Mouse (Mus musculus) embryonic facial prominence, embryonic 11.5 days (tissue): Measurements from ENCODE around the gene Gal3st1. TPM values are rescaled to one million over a fixed set of nuclear protein-coding genes. Genes with fewer than 3 reads are reported as not detected.

ENCODE experiments used
- ATAC-seq: fragments of 200-750 bp; cut with Nextera tagmentation; replicated peaks from 2 replicates; pipeline ENCODE4 v1.8.0; 2017; ENCODE audit warnings: low read depth; ENCODE audit not compliant: insufficient number of reproducible peaks, low FRiP score, low TSS enrichment
- DNase-seq: peaks from one replicate; pipeline ENCODE4 v3.0.0-alpha.2; 2015; ENCODE audit warnings: low spot score
- H3K27ac ChIP-seq: fragments of 300-500 bp; sonication (generic); replicated peaks from 2 replicates; pipeline ENCODE4 v1.5.1; 2014; ENCODE audit warnings: mild to moderate bottlenecking, low read depth, low read length, control low read depth
- H3K27me3 ChIP-seq: fragments of 300-500 bp; sonication (generic); 2 replicates; pipeline ENCODE4 v1.6.1; 2014; ENCODE audit warnings: mild to moderate bottlenecking, low read length, moderate library complexity, mixed read lengths; ENCODE audit not compliant: control insufficient read depth, insufficient read depth
- H3K36me3 ChIP-seq: fragments of 300-500 bp; sonication (generic); replicated peaks from 2 replicates; pipeline ENCODE4 v1.6.1; 2014; ENCODE audit warnings: low read depth, mild to moderate bottlenecking, low read length, moderate library complexity, mixed read lengths; ENCODE audit not compliant: control insufficient read depth, insufficient read depth
- H3K4me1 ChIP-seq: fragments of 300-500 bp; sonication (generic); 2 replicates; pipeline ENCODE4 v1.6.1; 2014; ENCODE audit warnings: low read length, mixed read lengths; ENCODE audit not compliant: control insufficient read depth, insufficient read depth
- H3K4me2 ChIP-seq: fragments of 300-500 bp; sonication (generic); 2 replicates; pipeline ENCODE4 v1.6.1; 2014; ENCODE audit warnings: low read depth, mild to moderate bottlenecking, control low read depth, low read length, moderate library complexity
- H3K4me3 ChIP-seq: fragments of 300-500 bp; sonication (generic); 2 replicates; pipeline ENCODE4 v1.5.1; 2014; ENCODE audit warnings: low read depth, low read length, control low read depth
- H3K9ac ChIP-seq: fragments of 300-500 bp; sonication (generic); replicated peaks from 2 replicates; pipeline ENCODE4 v1.6.1; 2014; ENCODE audit warnings: mild to moderate bottlenecking, control low read depth, low read length
- H3K9me3 ChIP-seq: fragments of 300-500 bp; sonication (generic); replicated peaks from 2 replicates; pipeline ENCODE4 v1.6.1; 2016; ENCODE audit warnings: mild to moderate bottlenecking, low read length, inconsistent platforms, mixed read lengths; ENCODE audit not compliant: control insufficient read depth
- WGBS: fragments of 180-500 bp; shearing (Covaris S2); extraction: QIAGEN DNeasy Blood & Tissue Kit; methylation state at CpG from one replicate; pipeline ENCODE4 v1.1.7; 2014; 5-methylcytosine and 5-hydroxymethylcytosine counted together
- polyA plus RNA-seq: library from polyadenylated mRNA; unstranded; fragments of >200 nt; fragmentation: Nextera tagmentation; extraction: Ambion mirVana; gene quantifications from 2 replicates; pipeline ENCODE4 v1.2.1, GENCODE M21; 2014

The Gal3st1 gene
- polyA plus RNA-seq, 1 experiment from 2014 or later = 0.63 TPM

DNA sequence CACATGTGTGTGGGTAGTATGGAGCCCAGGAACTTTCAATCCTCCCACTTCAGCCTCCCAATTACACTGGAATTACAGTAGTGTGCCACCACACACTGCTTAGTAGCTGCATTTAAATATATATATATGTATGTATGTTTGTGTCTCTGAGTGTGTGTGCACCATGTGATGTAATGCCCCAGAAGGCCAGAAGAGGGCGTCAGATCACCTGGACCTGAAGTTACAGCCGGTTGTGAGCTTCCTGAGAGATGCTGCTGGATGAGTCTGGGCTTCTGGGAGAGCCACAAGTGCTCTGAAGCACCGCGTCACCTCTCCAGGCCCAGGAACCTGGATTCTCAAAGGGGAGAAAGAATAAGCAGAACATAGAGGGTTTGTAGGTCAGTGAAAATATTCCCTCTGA is 45.9 kb downstream of the Gal3st1 start:
- no peaks in the 10 kb centered on the region for H3K36me3 ChIP-seq
- no peak overlapping the region for H3K27ac ChIP-seq
- no peak overlapping the region for H3K4me3 ChIP-seq
- H3K4me1 ChIP-seq = no peaks in the 10 kb centered on the region
- no peaks in the 10 kb centered on the region for H3K9me3 ChIP-seq
- ATAC-seq (no peak), DNase-seq (no peak)
- 68% methylated on average over 4 of the region's 4 CpGs for WGBS
- no peak overlapping the region for H3K4me2 ChIP-seq
- no peaks in the 10 kb centered on the region for H3K27me3 ChIP-seq
- H3K9ac ChIP-seq = no peak overlapping the region

GRCm38 (mm10) chr11:4031126-4031941 is 47.9 kb downstream of the Gal3st1 start, which contains the start of gene Sec14l4:
Gene Sec14l4, plus strand, starts transcription at chr11:4031462.
- no peak for ATAC-seq

DNA sequence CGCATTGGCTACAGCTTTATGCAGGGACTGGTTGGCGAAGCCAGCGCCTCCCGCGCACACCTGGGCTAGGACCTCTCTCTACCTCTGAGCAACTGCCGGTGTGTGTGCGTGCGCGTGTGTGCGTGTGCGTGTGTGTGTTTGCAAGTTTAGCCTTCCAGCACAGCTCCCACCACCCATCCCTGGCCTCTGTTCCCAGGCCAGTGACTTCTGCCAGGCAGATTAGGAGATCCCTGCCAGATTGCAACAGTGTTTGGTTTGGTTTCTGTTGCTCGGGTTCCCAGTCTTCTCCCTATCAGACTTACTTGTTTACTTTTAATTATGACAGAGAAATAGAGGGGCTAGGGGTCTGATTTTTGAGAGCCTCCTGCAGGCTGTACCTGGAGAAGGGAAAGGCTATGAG is 48.5 kb downstream of the Gal3st1 start:
- H3K27me3 ChIP-seq = no peaks in the 10 kb centered on the region
- no peak overlapping the region for H3K4me3 ChIP-seq
- no peak for ATAC-seq
- no peak overlapping the region for H3K4me2 ChIP-seq
- whole genome bisulfite sequencing = 26% methylated on average over 12 of the region's 12 CpGs
- H3K9ac ChIP-seq = no peak overlapping the region
- no peaks in the 10 kb centered on the region for H3K4me1 ChIP-seq
- no peak for DNase-seq
- H3K9me3 ChIP-seq = no peaks in the 10 kb centered on the region
- no peaks in the 10 kb centered on the region for H3K36me3 ChIP-seq
- no peak overlapping the region for H3K27ac ChIP-seq

More at GRCm38 (mm10) chr11:4031126-4031941, 47.9 kb downstream of the Gal3st1 start, which contains the start of gene Sec14l4:
- H3K4me2 ChIP-seq = no peak within 1 kb of the TSS
- H3K9ac ChIP-seq = no peak within 1 kb of the TSS
- no peak within 1 kb of the TSS for H3K4me3 ChIP-seq
- H3K27ac ChIP-seq = no peak within 1 kb of the TSS
- no peaks in the 10 kb centered on the region for H3K27me3 ChIP-seq
- H3K9me3 ChIP-seq = no peaks in the 10 kb centered on the region
- 37% methylated on average over 16 of the region's 16 CpGs for WGBS
- no peaks in the 10 kb centered on the region for H3K36me3 ChIP-seq
- no peaks in the 10 kb centered on the region for H3K4me1 ChIP-seq
- no peak for DNase-seq

- Histone ChIP-seq H3K4me2 (no peak overlapping the region), H3K36me3 (no peaks in the 10 kb centered on the region), H3K9ac (no peak overlapping the region), H3K27me3 (no peaks in the 10 kb centered on the region), H3K9me3 (no peaks in the 10 kb centered on the region), H3K27ac (no peak overlapping the region), H3K4me3 (no peak overlapping the region), H3K4me1 (no peaks in the 10 kb centered on the region)
- DNase-seq = no peak
- ATAC-seq = no peak
- WGBS = 72% methylated on average over 7 of the region's 7 CpGs
These were observed 50.0 kb downstream of the Gal3st1 start for GRCm38 (mm10) chr11:4033471-4033870.

- no peak overlapping the region for H3K27ac ChIP-seq
- no peak overlapping the region for H3K4me2 ChIP-seq
- no peak for DNase-seq
- H3K9me3 ChIP-seq = no peaks in the 10 kb centered on the region
- no peak for ATAC-seq
- H3K4me1 ChIP-seq = no peaks in the 10 kb centered on the region
- 79% methylated on average over 4 of the region's 4 CpGs for WGBS
- H3K27me3 ChIP-seq = no peaks in the 10 kb centered on the region
- H3K36me3 ChIP-seq = no peaks in the 10 kb centered on the region
- no peak overlapping the region for H3K9ac ChIP-seq
- H3K4me3 ChIP-seq = no peak overlapping the region
These were observed 50.7 kb downstream of the Gal3st1 start for GRCm38 (mm10) chr11:4034169-4034568.

GRCm38 (mm10) chr11:4035116-4035892 is 51.9 kb downstream of the Gal3st1 start:
- Histone ChIP-seq H3K9ac (no peak overlapping the region), H3K9me3 (no peaks in the 10 kb centered on the region), H3K27ac (no peak overlapping the region), H3K27me3 (no peaks in the 10 kb centered on the region), H3K4me3 (no peak overlapping the region), H3K36me3 (no peaks in the 10 kb centered on the region), H3K4me2 (no peak overlapping the region), H3K4me1 (no peaks in the 10 kb centered on the region)
- 65% methylated on average over 18 of the region's 18 CpGs for WGBS
- no peak for ATAC-seq
- no peak for DNase-seq

DNA sequence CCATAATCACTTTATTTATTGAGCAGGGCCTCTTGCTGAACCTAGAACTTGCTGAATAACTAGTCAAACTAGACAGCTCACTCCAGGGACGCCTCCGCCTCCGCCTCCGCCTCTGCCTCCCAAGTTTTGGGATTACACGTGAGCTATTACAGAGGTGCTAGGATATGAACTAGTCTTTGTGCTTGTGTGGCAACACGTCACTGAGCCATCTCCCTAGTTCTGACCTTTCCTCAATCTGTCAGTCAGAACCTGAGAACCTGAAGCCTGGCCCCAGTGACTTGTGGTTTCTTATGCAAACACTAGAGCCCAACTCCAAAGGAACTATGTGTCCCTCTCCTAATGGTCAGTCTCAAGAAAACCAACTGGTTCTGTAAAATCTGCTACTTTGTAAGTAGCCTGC is 52.5 kb downstream of the Gal3st1 start:
- WGBS = 85% methylated on average over 6 of the region's 6 CpGs
- no peak overlapping the region for H3K9ac ChIP-seq
- no peak overlapping the region for H3K4me2 ChIP-seq
- no peaks in the 10 kb centered on the region for H3K27me3 ChIP-seq
- H3K9me3 ChIP-seq = no peaks in the 10 kb centered on the region
- no peak for ATAC-seq
- no peak overlapping the region for H3K27ac ChIP-seq
- no peak overlapping the region for H3K4me3 ChIP-seq
- DNase-seq = no peak
- no peaks in the 10 kb centered on the region for H3K4me1 ChIP-seq
- H3K36me3 ChIP-seq = no peaks in the 10 kb centered on the region
